Mouse (Mus musculus) limb, embryonic 13.5 days (tissue): ENCODE measurements around the gene Hspe1. TPM values are rescaled to one million over a fixed set of nuclear protein-coding genes. Genes with fewer than 3 reads are reported as not detected.
"Not testable (repeated sequence)": the region's sequence is repeated elsewhere in the genome, so short reads cannot be mapped to it uniquely, and the experiment has no call there.

Experiments used
- ATAC-seq: fragments of 200-750 bp; cut with Nextera tagmentation; 2 replicates; pipeline ENCODE4 v1.8.0; 2017; ENCODE audit warnings: low read depth, moderate number of reproducible peaks, moderate TSS enrichment; ENCODE audit not compliant: low FRiP score
- H3K27ac ChIP-seq: fragments of 300-500 bp; sonication (generic); 2 replicates; pipeline ENCODE4 v1.5.1; 2015; ENCODE audit warnings: inconsistent platforms, mild to moderate bottlenecking, moderate library complexity
- H3K27me3 ChIP-seq: fragments of 300-500 bp; sonication (generic); 2 replicates; pipeline ENCODE4 v1.6.1; 2015; ENCODE audit warnings: mild to moderate bottlenecking, inconsistent platforms
- H3K36me3 ChIP-seq: fragments of 300-500 bp; sonication (generic); 2 replicates; pipeline ENCODE4 v1.6.1; 2015; ENCODE audit warnings: inconsistent platforms, mild to moderate bottlenecking, moderate library complexity
- H3K4me1 ChIP-seq: fragments of 300-500 bp; sonication (generic); 2 replicates; pipeline ENCODE4 v1.6.1; 2015; ENCODE audit warnings: inconsistent platforms
- H3K4me2 ChIP-seq: fragments of 300-500 bp; sonication (generic); replicated peaks from 2 replicates; pipeline ENCODE4 v1.6.1; 2015; ENCODE audit warnings: inconsistent platforms, mild to moderate bottlenecking, moderate library complexity
- H3K4me3 ChIP-seq: fragments of 300-500 bp; sonication (generic); 2 replicates; pipeline ENCODE4 v1.5.1; 2015; ENCODE audit warnings: moderate library complexity, mild to moderate bottlenecking, inconsistent platforms
- H3K9ac ChIP-seq: fragments of 300-500 bp; sonication (generic); 2 replicates; pipeline ENCODE4 v1.6.1; 2015; ENCODE audit warnings: mild to moderate bottlenecking, inconsistent platforms
- H3K9me3 ChIP-seq: fragments of 300-500 bp; sonication (generic); 2 replicates; pipeline ENCODE4 v1.6.1; 2016; ENCODE audit warnings: inconsistent platforms
- WGBS: fragments of 180-500 bp; shearing (Covaris S2); methylation state at CpG from one replicate; pipeline ENCODE4 v1.1.7; 2015; 5-methylcytosine and 5-hydroxymethylcytosine counted together
- polyA plus RNA-seq: library from polyadenylated mRNA; unstranded; fragments of >200 nt; fragmentation: Nextera tagmentation; extraction: Ambion mirVana; gene quantifications from 2 replicates; pipeline ENCODE4 v1.2.1, GENCODE M21; 2015

Gene Hspe1
- polyA plus RNA-seq, 1 experiment from 2014 or later, result 414 TPM

DNA sequence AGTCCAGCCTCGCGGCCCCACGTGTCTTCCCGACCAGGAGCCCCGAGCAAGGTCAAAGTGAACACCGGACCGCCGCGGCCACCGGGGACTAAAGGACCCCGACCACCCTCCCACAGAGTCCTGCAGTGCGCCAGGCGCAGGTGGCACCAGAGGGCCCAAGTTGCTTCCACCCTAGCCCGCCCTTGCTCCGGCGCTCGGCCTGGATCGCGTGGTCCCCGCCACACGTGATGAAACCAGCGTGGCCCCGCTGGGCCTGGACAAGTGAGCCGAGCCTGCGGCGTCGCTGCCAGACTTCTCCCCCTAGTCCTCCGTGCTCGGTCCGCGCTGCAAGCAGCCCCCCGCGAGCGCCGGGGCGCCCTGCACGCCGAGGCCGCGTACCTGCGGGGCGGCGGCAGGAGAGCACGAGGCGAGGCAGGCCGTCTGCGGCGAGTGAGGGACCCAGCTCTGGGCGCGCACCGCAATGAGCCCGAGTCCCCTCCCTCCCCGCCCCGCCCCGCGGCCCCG is 479 bp upstream of the Hspe1 start:
- H3K27ac ChIP-seq, result peak overlapping the region; percentile 92
- H3K4me3 ChIP-seq, result peak overlapping the region; percentile 91
- peak overlapping the region; percentile 94 for H3K9ac ChIP-seq
- under 1% methylated on average over 50 of the region's 57 CpGs for WGBS
- peaks cover 55% of the 10 kb centered on the region for H3K36me3 ChIP-seq
- peaks cover 40% of the 10 kb centered on the region for H3K4me1 ChIP-seq
- peak; percentile 43 for ATAC-seq
- H3K4me2 ChIP-seq, result peak overlapping the region; percentile 94
- peaks cover 3% of the 10 kb centered on the region; the same call in 1 of the 2 replicates for H3K9me3 ChIP-seq
- H3K27me3 ChIP-seq, result no peaks in the 10 kb centered on the region

DNA sequence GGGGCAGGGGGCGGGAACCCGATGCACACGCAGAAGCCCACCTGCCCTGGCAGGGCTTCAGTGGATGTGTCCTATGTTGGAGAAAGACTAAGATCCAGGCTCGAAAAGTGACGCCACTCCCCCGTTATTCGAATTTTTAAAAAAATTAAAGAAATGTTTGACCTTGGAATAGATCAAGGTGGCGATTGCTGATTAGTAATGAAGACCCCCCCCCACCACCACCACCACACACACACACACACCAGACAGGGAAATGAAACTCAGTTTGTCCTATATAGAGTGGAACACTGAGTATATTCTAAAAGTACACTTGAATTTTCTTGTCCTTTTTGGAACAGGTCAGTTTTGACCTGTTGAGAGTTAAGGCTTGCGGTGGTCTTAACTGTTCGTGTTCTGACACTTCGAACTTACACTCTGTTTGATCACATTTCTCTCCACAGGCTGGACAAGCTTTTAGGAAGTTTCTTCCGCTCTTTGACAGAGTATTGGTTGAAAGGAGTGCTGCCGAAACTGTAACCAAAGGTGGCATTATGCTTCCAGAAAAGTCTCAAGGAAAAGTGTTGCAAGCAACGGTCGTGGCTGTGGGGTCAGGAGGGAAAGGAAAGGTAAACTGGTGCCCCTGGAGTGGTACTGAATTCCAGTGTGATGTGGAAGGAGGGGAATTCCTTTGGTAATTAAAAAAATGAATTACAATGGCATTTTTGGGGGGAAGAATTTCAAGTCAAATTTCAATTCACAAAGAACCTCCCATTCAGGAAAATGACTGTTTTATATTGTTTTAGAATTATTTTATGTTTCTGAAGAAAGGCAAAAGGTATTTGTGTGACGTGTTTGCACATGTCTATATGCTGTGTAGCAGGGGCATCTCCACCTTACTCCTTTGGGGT is 922 bp downstream of the Hspe1 start:
- ATAC-seq, result no peak
- H3K4me2 ChIP-seq, result peak overlapping the region; percentile 78
- peak overlapping the region; percentile 94 for H3K9ac ChIP-seq
- no peaks in the 10 kb centered on the region for H3K9me3 ChIP-seq
- H3K27me3 ChIP-seq, result no peaks in the 10 kb centered on the region
- H3K4me1 ChIP-seq, result peaks cover 40% of the 10 kb centered on the region
- peak overlapping the region; percentile 91 for H3K4me3 ChIP-seq
- H3K36me3 ChIP-seq, result peaks cover 49% of the 10 kb centered on the region
- 7% methylated on average over 16 of the region's 16 CpGs for WGBS
- H3K27ac ChIP-seq, result peak overlapping the region; percentile 92

DNA sequence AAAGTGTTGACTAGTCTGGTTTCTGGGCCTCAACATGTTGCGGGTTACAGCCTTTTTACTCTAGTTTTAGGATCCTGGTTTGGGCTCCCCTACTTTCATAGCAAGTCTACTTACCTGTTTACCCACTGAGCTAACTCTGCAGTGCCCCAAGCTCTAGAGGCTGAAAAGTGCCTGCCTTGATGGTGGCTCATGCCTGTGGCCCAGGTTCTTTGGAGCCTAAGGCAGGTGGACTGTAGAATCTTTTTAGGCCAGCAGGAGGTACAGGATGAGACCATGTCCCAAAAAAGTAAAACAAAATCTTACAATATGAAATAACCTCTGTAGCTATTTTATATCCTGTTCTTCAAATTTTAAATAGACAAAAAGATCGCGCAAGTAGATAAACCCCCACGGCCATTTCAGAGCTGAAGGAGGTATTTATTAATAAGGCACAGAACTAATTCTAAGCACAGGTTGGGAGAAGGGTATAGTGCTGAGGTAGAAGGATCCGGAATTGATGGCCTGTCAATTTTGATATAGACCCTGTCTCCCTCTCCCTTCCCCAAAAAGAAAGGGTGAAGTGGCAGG is 1.6 kb downstream of the Hspe1 start:
- peak overlapping the region; percentile 91 for H3K4me3 ChIP-seq
- H3K27ac ChIP-seq, result no peak overlapping the region
- H3K36me3 ChIP-seq, result peaks cover 46% of the 10 kb centered on the region
- H3K27me3 ChIP-seq, result no peaks in the 10 kb centered on the region
- peak overlapping the region; percentile 78 for H3K4me2 ChIP-seq
- no peaks in the 10 kb centered on the region for H3K9me3 ChIP-seq
- peak overlapping the region; percentile 94 for H3K9ac ChIP-seq
- peaks cover 37% of the 10 kb centered on the region for H3K4me1 ChIP-seq
- no peak for ATAC-seq
- WGBS, result 86% methylated on average over 5 of the region's 5 CpGs

DNA sequence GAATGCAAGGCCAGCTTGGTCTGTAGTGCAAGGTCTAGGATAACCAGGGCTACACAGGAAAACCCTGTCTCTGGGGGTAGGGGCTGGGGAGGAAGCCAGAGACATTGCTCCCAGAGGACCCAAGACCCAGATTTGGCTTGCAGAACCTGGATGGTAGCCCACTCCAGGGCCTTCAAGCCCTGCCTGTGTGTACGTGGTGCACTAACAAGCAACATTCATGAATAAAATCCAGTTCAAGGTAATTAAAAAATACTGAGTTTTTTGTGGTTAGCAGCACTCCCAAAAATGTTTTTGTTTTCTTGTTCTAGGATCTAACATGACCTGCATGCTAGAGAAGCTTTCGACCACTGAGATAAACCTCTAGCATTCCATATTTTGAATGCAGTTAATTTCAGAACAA is 4.1 kb downstream of the Hspe1 start:
- ATAC-seq, result no peak
- Histone ChIP-seq H3K4me2 (no peak overlapping the region), H3K9me3 (no peaks in the 10 kb centered on the region), H3K4me1 (peaks cover 14% of the 10 kb centered on the region), H3K4me3 (no peak overlapping the region), H3K9ac (no peak overlapping the region), H3K27ac (no peak overlapping the region), H3K36me3 (peaks cover 32% of the 10 kb centered on the region), H3K27me3 (no peaks in the 10 kb centered on the region)
- 80% methylated on average over 2 of the region's 2 CpGs for WGBS

DNA sequence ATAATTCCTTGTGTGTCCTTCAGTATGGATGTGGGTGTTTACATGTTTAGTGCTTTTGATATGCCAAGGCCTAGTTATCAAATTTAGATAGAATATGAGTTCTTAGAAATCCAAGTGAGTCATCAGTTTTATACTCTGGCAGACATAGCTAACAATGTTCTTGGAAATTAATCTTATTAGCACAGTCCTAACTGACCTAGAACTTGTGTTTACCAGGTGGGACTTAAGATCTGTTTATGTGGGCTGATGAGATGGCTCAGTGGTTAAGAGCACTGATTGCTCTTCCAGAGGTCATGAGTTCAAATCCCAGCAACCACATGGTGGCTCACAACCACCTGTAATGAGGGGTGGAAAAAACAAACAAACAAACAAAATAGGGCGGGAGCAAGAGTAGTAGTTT is 4.5 kb downstream of the Hspe1 start:
- H3K36me3 ChIP-seq, result peaks cover 32% of the 10 kb centered on the region
- H3K27ac ChIP-seq, result no peak overlapping the region
- H3K4me1 ChIP-seq, result peaks cover 14% of the 10 kb centered on the region
- no peaks in the 10 kb centered on the region for H3K27me3 ChIP-seq
- no peak overlapping the region for H3K4me2 ChIP-seq
- 61% methylated on average over 1 of the region's 1 CpGs for WGBS
- ATAC-seq, result no peak
- no peaks in the 10 kb centered on the region for H3K9me3 ChIP-seq
- H3K4me3 ChIP-seq, result no peak overlapping the region
- no peak overlapping the region for H3K9ac ChIP-seq

DNA sequence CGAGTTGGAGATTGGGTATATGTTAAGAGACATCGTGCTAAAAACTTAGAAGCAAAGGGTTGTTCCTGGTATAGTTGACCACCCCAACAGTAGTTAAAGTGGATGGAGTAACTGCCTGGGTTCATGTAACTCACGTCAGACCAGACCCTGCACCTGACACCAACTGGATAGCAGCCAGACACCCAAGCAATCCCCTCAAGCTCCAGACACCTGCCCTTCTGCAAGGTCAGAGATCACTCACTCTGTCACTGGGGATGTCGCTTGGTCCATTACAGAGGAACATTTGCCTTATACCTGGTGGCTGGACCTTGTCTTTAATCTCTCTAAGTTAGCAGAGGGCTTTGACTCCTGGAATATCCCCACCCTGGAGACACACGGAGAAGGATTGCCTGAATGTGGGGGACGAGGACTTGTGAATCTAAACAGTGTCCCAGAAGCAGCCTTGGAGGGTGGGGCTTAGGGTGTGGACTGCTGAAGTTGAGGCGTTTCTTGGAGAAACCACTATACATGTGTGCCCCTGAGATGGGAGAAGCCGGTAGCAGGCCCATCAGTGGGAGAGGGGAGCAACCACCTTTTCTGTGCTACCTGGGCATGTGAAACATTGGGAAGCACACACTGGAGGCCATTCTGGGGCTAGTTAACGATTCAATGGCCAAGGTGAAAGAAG is 19.1 kb downstream of the Hspe1 start:
- Histone ChIP-seq H3K36me3 (no peaks in the 10 kb centered on the region), H3K9ac (no peak overlapping the region), H3K9me3 (peaks cover 4% of the 10 kb centered on the region; the same call in 1 of the 2 replicates), H3K27ac (no peak overlapping the region), H3K27me3 (no peaks in the 10 kb centered on the region), H3K4me2 (no peak overlapping the region), H3K4me1 (no peaks in the 10 kb centered on the region), H3K4me3 (no peak overlapping the region)
- no peak for ATAC-seq
- WGBS, result 88% methylated on average over 9 of the region's 9 CpGs

DNA sequence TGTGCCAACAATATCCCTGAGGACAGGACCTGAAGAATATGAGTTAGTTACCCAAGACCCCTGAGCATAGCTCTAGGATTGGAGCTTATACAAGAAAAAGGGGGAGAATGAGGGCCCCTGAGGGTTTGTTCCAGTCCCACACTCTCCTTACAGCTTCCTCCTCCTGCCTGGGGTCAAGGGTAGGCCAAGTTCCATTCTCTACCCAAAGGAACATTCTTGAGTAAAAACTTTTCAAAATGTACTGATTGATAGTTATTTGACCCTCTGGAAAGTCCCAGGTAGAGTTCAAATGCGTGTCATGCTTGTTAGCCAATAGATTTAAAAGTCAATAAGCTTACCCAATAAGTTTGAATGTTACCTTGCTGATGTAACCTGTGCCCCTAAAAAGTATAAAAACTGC is 19.7 kb downstream of the Hspe1 start:
- H3K4me3 ChIP-seq, result no peak overlapping the region
- H3K36me3 ChIP-seq, result no peaks in the 10 kb centered on the region
- H3K9ac ChIP-seq, result no peak overlapping the region
- no peak overlapping the region for H3K4me2 ChIP-seq
- no peaks in the 10 kb centered on the region for H3K4me1 ChIP-seq
- no peaks in the 10 kb centered on the region for H3K27me3 ChIP-seq
- WGBS, result 77% methylated on average over 1 of the region's 1 CpGs
- peaks cover 4% of the 10 kb centered on the region; the same call in 1 of the 2 replicates for H3K9me3 ChIP-seq
- ATAC-seq, result no peak
- H3K27ac ChIP-seq, result no peak overlapping the region

DNA sequence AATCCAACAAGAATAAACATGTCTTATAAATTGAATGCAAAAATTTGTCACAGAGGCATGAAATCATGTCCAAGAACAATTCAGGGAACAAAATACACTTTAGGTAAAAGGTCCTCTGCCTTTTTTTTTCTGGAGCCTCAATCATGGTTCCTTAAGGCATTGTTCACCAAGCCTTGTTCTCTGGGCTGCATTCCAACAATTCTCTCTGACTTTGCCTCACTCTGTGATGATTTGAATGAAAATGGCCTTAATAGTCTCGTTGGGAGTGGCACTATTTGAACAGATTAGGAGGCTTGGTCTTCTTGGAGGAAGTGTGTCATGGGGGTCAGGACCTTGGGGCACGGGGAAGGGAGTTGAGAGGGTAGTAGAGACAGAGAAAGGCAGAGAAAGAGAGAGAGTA is 20.5 kb downstream of the Hspe1 start:
- no peak for ATAC-seq
- H3K4me2 ChIP-seq, result no peak overlapping the region
- no peak overlapping the region for H3K27ac ChIP-seq
- H3K4me3 ChIP-seq, result no peak overlapping the region
- 54% methylated on average over 2 of the region's 2 CpGs for WGBS
- H3K9ac ChIP-seq, result no peak overlapping the region
- H3K4me1 ChIP-seq, result no peaks in the 10 kb centered on the region
- H3K9me3 ChIP-seq, result peaks cover 4% of the 10 kb centered on the region; the same call in 1 of the 2 replicates
- H3K27me3 ChIP-seq, result no peaks in the 10 kb centered on the region
- H3K36me3 ChIP-seq, result no peaks in the 10 kb centered on the region

DNA sequence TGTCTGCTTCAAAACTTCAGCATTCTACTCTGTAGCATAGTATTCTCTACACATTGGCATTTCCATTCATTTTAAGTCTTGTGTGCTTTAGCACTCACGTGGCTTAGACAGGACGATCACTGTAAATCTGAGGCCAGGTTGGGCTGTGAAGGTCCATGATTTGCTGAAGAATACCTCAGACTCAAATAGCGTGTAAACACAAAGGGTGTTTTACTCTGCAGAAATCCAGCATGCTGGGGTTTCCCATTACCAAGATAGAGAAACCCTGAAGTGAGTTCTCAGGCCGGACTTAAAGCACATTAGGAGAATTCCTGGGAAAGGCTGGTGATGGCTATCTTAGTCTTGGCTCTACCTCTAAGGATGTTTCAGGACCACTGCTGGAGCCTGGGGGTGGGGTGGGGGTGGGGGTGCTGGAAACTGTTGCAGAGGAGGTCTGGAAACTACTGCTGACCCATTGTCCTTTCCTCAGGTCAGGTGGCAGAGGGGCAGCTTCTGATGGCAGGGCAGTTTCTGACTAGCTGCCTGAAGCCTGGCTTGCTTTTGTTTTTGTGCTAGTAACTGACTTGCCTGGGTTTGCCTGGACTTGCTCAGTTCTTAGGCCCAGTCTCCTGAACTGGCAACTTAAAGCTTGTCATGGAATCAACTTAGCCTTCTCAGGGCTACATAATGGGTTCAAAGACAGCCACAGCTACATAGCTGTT is 21.3 kb downstream of the Hspe1 start:
- H3K27me3 ChIP-seq, result no peaks in the 10 kb centered on the region
- whole genome bisulfite sequencing, result 91% methylated on average over 4 of the region's 4 CpGs
- no peaks in the 10 kb centered on the region for H3K36me3 ChIP-seq
- H3K4me2 ChIP-seq, result no peak overlapping the region
- no peaks in the 10 kb centered on the region for H3K4me1 ChIP-seq
- H3K9ac ChIP-seq, result no peak overlapping the region
- H3K9me3 ChIP-seq, result peaks cover 4% of the 10 kb centered on the region; the same call in 1 of the 2 replicates
- no peak overlapping the region for H3K27ac ChIP-seq
- ATAC-seq, result no peak
- H3K4me3 ChIP-seq, result no peak overlapping the region

DNA sequence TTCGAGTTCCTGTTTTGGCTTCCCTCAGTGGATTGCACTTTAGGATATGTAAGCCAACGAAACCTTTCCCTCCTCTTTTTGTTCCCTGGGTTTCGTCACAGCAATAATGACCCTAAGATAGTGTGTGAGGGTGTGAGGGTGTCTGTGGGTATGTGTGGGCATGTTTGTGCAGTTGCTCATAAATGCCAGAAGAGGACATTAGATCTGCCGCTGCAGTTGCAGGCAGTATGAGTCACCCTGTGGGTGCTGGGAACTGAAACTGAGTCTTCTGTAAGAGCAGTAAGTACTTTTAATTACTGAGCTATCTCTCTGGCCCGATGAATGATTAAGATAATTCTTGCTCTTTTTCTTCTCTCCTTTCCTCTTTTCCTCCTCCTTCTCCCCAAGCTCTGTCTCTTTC is 35.1 kb downstream of the Hspe1 start:
- no peak for ATAC-seq
- no peaks in the 10 kb centered on the region for H3K36me3 ChIP-seq
- no peak overlapping the region for H3K4me3 ChIP-seq
- no peak overlapping the region for H3K9ac ChIP-seq
- 86% methylated on average over 5 of the region's 5 CpGs for WGBS
- H3K4me2 ChIP-seq, result no peak overlapping the region
- no peaks in the 10 kb centered on the region for H3K4me1 ChIP-seq
- H3K9me3 ChIP-seq, result no peaks in the 10 kb centered on the region
- no peaks in the 10 kb centered on the region for H3K27me3 ChIP-seq
- H3K27ac ChIP-seq, result no peak overlapping the region

DNA sequence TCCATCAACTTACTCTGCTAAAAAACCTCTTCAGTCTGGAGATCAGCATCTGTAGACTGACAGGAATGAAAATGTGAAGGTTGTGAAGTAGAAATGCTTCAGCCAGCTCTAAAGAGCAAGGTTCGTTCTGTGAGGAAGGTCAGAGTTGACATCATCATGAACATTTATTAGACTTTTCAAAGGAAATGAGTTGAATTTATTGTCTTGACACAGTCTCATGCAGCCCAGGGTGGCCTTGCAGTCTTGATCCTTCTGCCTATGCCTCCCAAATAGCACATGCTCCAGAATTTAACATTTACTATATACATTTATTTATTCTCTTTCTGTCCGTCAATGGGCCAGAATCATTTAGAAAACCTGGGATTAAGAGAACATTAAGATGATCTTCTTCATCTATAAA is 35.6 kb downstream of the Hspe1 start:
- Histone ChIP-seq H3K4me2 (no peak overlapping the region), H3K27ac (no peak overlapping the region), H3K9me3 (no peaks in the 10 kb centered on the region), H3K36me3 (no peaks in the 10 kb centered on the region), H3K9ac (no peak overlapping the region), H3K4me1 (no peaks in the 10 kb centered on the region), H3K4me3 (no peak overlapping the region), H3K27me3 (no peaks in the 10 kb centered on the region)
- 74% methylated on average over 2 of the region's 2 CpGs for WGBS
- no peak for ATAC-seq

DNA sequence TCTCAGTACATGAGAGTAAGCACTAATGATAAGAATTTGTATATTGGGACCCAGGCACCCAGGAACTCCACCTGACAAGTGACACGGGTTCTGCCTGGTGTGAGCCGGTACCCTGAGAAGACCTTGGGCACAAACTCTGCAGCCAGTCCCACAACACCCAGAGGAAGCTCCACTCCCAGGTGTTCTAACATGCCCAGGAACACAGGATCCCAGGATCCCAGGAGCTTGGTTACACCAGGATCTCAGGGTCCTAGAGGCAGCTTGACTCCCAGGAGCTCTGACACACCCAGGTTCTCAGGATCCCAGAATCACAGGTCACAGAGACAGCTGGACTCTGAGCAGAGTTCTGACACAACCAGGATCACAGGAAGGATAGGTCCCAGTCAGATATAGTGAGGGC is 36.2 kb downstream of the Hspe1 start:
- H3K27me3 ChIP-seq, H3K4me3 ChIP-seq, H3K4me1 ChIP-seq, ATAC-seq, H3K27ac ChIP-seq, H3K9me3 ChIP-seq, H3K4me2 ChIP-seq, H3K9ac ChIP-seq, H3K36me3 ChIP-seq: not testable (repeated sequence)
- WGBS, result 92% methylated on average over 2 of the region's 2 CpGs
